Mouse (Mus musculus) midbrain, postnatal 0 days (tissue): ENCODE measurements at regions not wholly inside any gene's neighbourhood (a gene's known extent, or its start where the extent isn't known, plus 50 kb on each side); places are given as distances from the start of the nearest gene placed in this dataset.

ENCODE experiments used
- ATAC-seq: fragments of 200-750 bp; cut with Nextera tagmentation; 2 replicates; pipeline ENCODE4 v1.8.0; 2017; ENCODE audit warnings: moderate number of reproducible peaks, mild to moderate bottlenecking, moderate TSS enrichment, moderate library complexity; ENCODE audit not compliant: low FRiP score
- DNase-seq: peaks from one replicate; pipeline ENCODE4 v3.0.0-alpha.2; 2015; ENCODE audit warnings: low spot score
- H3K27ac ChIP-seq: fragments of 300-500 bp; sonication (generic); 2 replicates; pipeline ENCODE4 v1.5.1; 2014; ENCODE audit warnings: low read depth, mild to moderate bottlenecking, low read length, mixed read lengths
- H3K27me3 ChIP-seq: fragments of 300-500 bp; sonication (generic); 2 replicates; pipeline ENCODE4 v1.6.1; 2014; ENCODE audit warnings: low read length, control low read depth, mixed read lengths; ENCODE audit not compliant: insufficient read depth
- H3K36me3 ChIP-seq: fragments of 300-500 bp; sonication (generic); 2 replicates; pipeline ENCODE4 v1.6.1; 2014; ENCODE audit warnings: low read length, control low read depth, mixed read lengths; ENCODE audit not compliant: insufficient read depth
- H3K4me1 ChIP-seq: fragments of 300-500 bp; sonication (generic); 2 replicates; pipeline ENCODE4 v1.6.1; 2014; ENCODE audit warnings: mild to moderate bottlenecking, control low read depth, antibody characterized with exemption, low read length, mixed read lengths; ENCODE audit not compliant: insufficient read depth
- H3K4me2 ChIP-seq: fragments of 300-500 bp; sonication (generic); 2 replicates; pipeline ENCODE4 v1.6.1; 2014; ENCODE audit warnings: low read depth, mild to moderate bottlenecking, low read length, mixed read lengths; ENCODE audit not compliant: poor library complexity, severe bottlenecking
- H3K4me3 ChIP-seq: fragments of 300-500 bp; sonication (generic); 2 replicates; pipeline ENCODE4 v1.5.1; 2014; ENCODE audit warnings: low read depth, mild to moderate bottlenecking, low read length, moderate library complexity
- H3K9ac ChIP-seq: fragments of 300-500 bp; sonication (generic); replicated peaks from 2 replicates; pipeline ENCODE4 v1.6.1; 2014; ENCODE audit warnings: mild to moderate bottlenecking, low read length, moderate library complexity, mixed read lengths; ENCODE audit not compliant: poor library complexity, severe bottlenecking
- H3K9me3 ChIP-seq: fragments of 300-500 bp; sonication (generic); 2 replicates; pipeline ENCODE4 v1.6.1; 2016; ENCODE audit warnings: low read length, control low read depth
- CTCF ChIP-seq: IDR thresholded peaks from 2 replicates; pipeline ENCODE4 v1.5.1; 2016; ENCODE audit warnings: antibody characterized with exemption, mild to moderate bottlenecking
- WGBS: fragments of 180-500 bp; shearing (Covaris S2); extraction: QIAGEN DNeasy Blood & Tissue Kit; methylation state at CpG from one replicate; pipeline ENCODE4 v1.1.7; 2014; 5-methylcytosine and 5-hydroxymethylcytosine counted together

GRCm38 (mm10) chr2:114796630-114797290 is 142.0 kb upstream of the Dph6 start:
- DNase-seq (no peak), ATAC-seq (no peak)
- no peak overlapping the region for H3K4me3 ChIP-seq
- H3K27ac ChIP-seq, result no peak overlapping the region
- no peaks in the 10 kb centered on the region for H3K9me3 ChIP-seq
- no peaks in the 10 kb centered on the region for H3K36me3 ChIP-seq
- TF ChIP-seq CTCF, result no peak
- H3K4me1 ChIP-seq, result no peaks in the 10 kb centered on the region
- no peaks in the 10 kb centered on the region for H3K27me3 ChIP-seq
- H3K9ac ChIP-seq, result no peak overlapping the region
- H3K4me2 ChIP-seq, result no peak overlapping the region
- WGBS, result 94% methylated on average over 6 of the region's 6 CpGs

- WGBS, result 42% methylated on average over 1 of the region's 1 CpGs
These were observed 142.5 kb upstream of the Dph6 start for GRCm38 (mm10) chr2:114797291-114797650.

GRCm38 (mm10) chr2:114803241-114803640 is 148.5 kb upstream of the Dph6 start:
- no peaks in the 10 kb centered on the region for H3K4me1 ChIP-seq
- H3K4me2 ChIP-seq, result no peak overlapping the region
- no peaks in the 10 kb centered on the region for H3K27me3 ChIP-seq
- DNase-seq (no peak), ATAC-seq (no peak)
- no peaks in the 10 kb centered on the region for H3K36me3 ChIP-seq
- H3K9me3 ChIP-seq, result no peaks in the 10 kb centered on the region
- no peak for TF ChIP-seq CTCF
- H3K4me3 ChIP-seq, result no peak overlapping the region
- no peak overlapping the region for H3K9ac ChIP-seq
- no peak overlapping the region for H3K27ac ChIP-seq
- 89% methylated on average over 3 of the region's 3 CpGs for WGBS

More at GRCm38 (mm10) chr2:114797291-114797650, 142.5 kb upstream of the Dph6 start:
- no peak for TF ChIP-seq CTCF
- Histone ChIP-seq H3K4me2 (no peak overlapping the region), H3K9me3 (no peaks in the 10 kb centered on the region), H3K9ac (no peak overlapping the region), H3K36me3 (no peaks in the 10 kb centered on the region), H3K27ac (no peak overlapping the region), H3K4me1 (no peaks in the 10 kb centered on the region), H3K27me3 (no peaks in the 10 kb centered on the region), H3K4me3 (no peak overlapping the region)
- ATAC-seq, result no peak
- no peak for DNase-seq

- DNase-seq (no peak), ATAC-seq (no peak)
- Histone ChIP-seq H3K9me3 (no peaks in the 10 kb centered on the region), H3K4me2 (no peak overlapping the region), H3K4me1 (no peaks in the 10 kb centered on the region), H3K27me3 (no peaks in the 10 kb centered on the region), H3K4me3 (no peak overlapping the region), H3K27ac (no peak overlapping the region), H3K9ac (no peak overlapping the region), H3K36me3 (no peaks in the 10 kb centered on the region)
- TF ChIP-seq CTCF, result no peak
- WGBS, result 72% methylated on average over 3 of the region's 3 CpGs
These were observed 149.2 kb upstream of the Dph6 start for GRCm38 (mm10) chr2:114803928-114804327.

- no peak overlapping the region for H3K9ac ChIP-seq
- DNase-seq (no peak), ATAC-seq (no peak)
- H3K27me3 ChIP-seq, result no peaks in the 10 kb centered on the region
- H3K4me1 ChIP-seq, result no peaks in the 10 kb centered on the region
- H3K4me3 ChIP-seq, result no peak overlapping the region
- H3K4me2 ChIP-seq, result no peak overlapping the region
- WGBS, result 86% methylated on average over 3 of the region's 3 CpGs
- H3K9me3 ChIP-seq, result no peaks in the 10 kb centered on the region
- no peak overlapping the region for H3K27ac ChIP-seq
- H3K36me3 ChIP-seq, result no peaks in the 10 kb centered on the region
- no peak for TF ChIP-seq CTCF
These were observed 150.8 kb upstream of the Dph6 start for GRCm38 (mm10) chr2:114805436-114806047.

- H3K27ac ChIP-seq, result no peak overlapping the region
- H3K36me3 ChIP-seq, result no peaks in the 10 kb centered on the region
- no peak for TF ChIP-seq CTCF
- no peaks in the 10 kb centered on the region for H3K9me3 ChIP-seq
- DNase-seq, result no peak
- no peaks in the 10 kb centered on the region for H3K27me3 ChIP-seq
- 73% methylated on average over 5 of the region's 5 CpGs for WGBS
- no peak overlapping the region for H3K4me2 ChIP-seq
- H3K4me1 ChIP-seq, result no peaks in the 10 kb centered on the region
- no peak overlapping the region for H3K4me3 ChIP-seq
- H3K9ac ChIP-seq, result no peak overlapping the region
- no peak for ATAC-seq
These were observed 153.3 kb upstream of the Dph6 start for GRCm38 (mm10) chr2:114808046-114808445.
